In the genomic region with DNA sequence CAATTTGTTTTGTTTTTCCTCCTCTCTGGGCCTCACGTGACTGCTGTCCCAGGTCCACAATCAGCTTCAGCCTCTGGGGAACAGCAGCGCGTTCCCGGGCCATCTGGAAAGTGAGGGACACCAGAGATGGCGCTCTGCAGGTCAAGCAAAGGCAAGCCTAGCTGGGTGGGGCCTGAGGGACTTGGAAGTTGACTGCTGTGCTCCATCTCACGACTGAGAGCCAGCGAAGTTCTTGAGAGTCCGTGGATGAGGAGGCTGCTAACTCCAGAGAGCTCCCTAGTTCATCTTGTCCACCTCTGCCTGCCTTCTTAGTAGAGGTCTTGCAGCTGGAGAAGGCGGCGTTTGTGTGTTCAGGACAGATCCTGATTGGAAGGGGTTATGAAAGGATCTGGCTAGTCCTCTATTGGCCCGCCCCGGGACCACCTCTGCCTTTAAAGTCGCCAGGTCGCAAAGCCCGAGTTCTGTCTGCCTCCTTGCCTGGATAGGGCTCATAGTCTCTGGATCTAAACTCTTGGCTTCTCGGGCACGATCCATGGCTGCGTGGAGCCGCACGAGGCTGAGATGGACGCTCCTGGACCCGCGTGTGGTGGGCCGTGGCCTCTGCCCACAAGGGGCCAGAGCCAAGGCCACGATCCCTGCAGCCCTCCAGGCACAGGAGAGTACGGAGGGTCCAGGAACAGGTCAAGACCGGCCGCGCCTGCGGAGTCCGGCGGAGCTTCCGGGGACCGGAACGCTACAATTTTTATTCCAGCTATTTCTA, we compare ENCODE assay signal across 8 mouse cellular contexts. TPM values are rescaled to one million over a fixed set of nuclear protein-coding genes. Genes with fewer than 3 reads are reported as not detected.
A peak's percentile ranks its signal among the peaks of the same experiment; 100 is the strongest.
DNase-seq lines count a peak whose midpoint lies in the region; ATAC-seq and TF ChIP-seq lines count a peak whose summit lies in the region.

A gene (plus strand): TSS at position 476 of the 760 bp plus-strand sequence.

- peak within 1 kb of the TSS; percentile 55 for H3K27ac ChIP-seq in heart, embryonic 13.5 days (replicated peaks)
- H3K27ac ChIP-seq in kidney, embryonic 15.5 days = peak within 1 kb of the TSS; percentile 51
- H3K27ac ChIP-seq in liver, embryonic 15.5 days (replicated peaks) = peak within 1 kb of the TSS; percentile 61

- DNase-seq in A20 (ENCODE audit: low read depth, low spot score) = peak; percentile 59
- DNase-seq in adrenal gland, postnatal 14 days = peak; percentile 76
- DNase-seq in fibroblast of lung, adult 2 months (ENCODE audit: low read depth) = peak; percentile 19
- peak; percentile 53 for DNase-seq in urinary bladder, adult 2 months (ENCODE audit: low spot score)

- H3K4me1 ChIP-seq in heart, embryonic 13.5 days = peaks cover 18% of the 10 kb centered on the region
- peaks cover 21% of the 10 kb centered on the region for H3K4me1 ChIP-seq in kidney, embryonic 15.5 days
- 0 out of 2 replicates have a peak, but pooled peaks cover 3% of the 10 kb centered on the region for H3K4me1 ChIP-seq in liver, embryonic 15.5 days (replicated peaks)

- peak; percentile 61; the same call in 1 of the 2 replicates for ATAC-seq in heart, embryonic 13.5 days (ENCODE audit: extremely low read depth, insufficient number of reproducible peaks, low FRiP score, low TSS enrichment)
- ATAC-seq in kidney, embryonic 15.5 days (replicated peaks; ENCODE audit: low FRiP score) = peak; percentile 84
- ATAC-seq in liver, embryonic 15.5 days (ENCODE audit: insufficient read depth) = peak; percentile 68

- TF ChIP-seq POLR2A in myocyte (IDR thresholded peaks at IDR 0.05; ENCODE audit: insufficient read length, low read depth) = no peak

- H3K4me2 ChIP-seq in heart, embryonic 13.5 days = peak within 1 kb of the TSS; percentile 97
- H3K4me2 ChIP-seq in kidney, embryonic 15.5 days = peak within 1 kb of the TSS; percentile 97
- peak within 1 kb of the TSS; percentile 68 for H3K4me2 ChIP-seq in liver, embryonic 15.5 days
- peak within 1 kb of the TSS; percentile 55 for H3K4me2 ChIP-seq in myocyte (ENCODE audit: low read depth)

- no peak within 1 kb of the TSS for H3ac ChIP-seq in myocyte (ENCODE audit: control insufficient read depth, insufficient read length)

- H3K9ac ChIP-seq in heart, embryonic 13.5 days = peak within 1 kb of the TSS; percentile 90
- peak within 1 kb of the TSS; percentile 74 for H3K9ac ChIP-seq in kidney, embryonic 15.5 days
- H3K9ac ChIP-seq in liver, embryonic 15.5 days = peak within 1 kb of the TSS; percentile 43

- peak within 1 kb of the TSS; percentile 74 for H3K4me3 ChIP-seq in heart, embryonic 13.5 days
- peak within 1 kb of the TSS; percentile 57 for H3K4me3 ChIP-seq in kidney, embryonic 15.5 days (replicated peaks)
- peak within 1 kb of the TSS; percentile 53 for H3K4me3 ChIP-seq in liver, embryonic 15.5 days (replicated peaks)
- H3K4me3 ChIP-seq in myocyte = no peak within 1 kb of the TSS

- H3K36me3 ChIP-seq in heart, embryonic 13.5 days = no peaks in the 10 kb centered on the region
- no peaks in the 10 kb centered on the region for H3K36me3 ChIP-seq in kidney, embryonic 15.5 days
- H3K36me3 ChIP-seq in liver, embryonic 15.5 days (replicated peaks) = no peaks in the 10 kb centered on the region
- no peaks in the 10 kb centered on the region for H3K36me3 ChIP-seq in myocyte (ENCODE audit: control insufficient read depth, insufficient read depth)

- H3K79me2 ChIP-seq in myocyte (ENCODE audit: control insufficient read depth, insufficient read depth) = no peaks in the 10 kb centered on the region

- no peaks in the 10 kb centered on the region for H3K27me3 ChIP-seq in heart, embryonic 13.5 days (replicated peaks)
- 0 out of 2 replicates have a peak, but pooled peaks cover 10% of the 10 kb centered on the region for H3K27me3 ChIP-seq in kidney, embryonic 15.5 days
- H3K27me3 ChIP-seq in liver, embryonic 15.5 days = peaks cover 15% of the 10 kb centered on the region
- peaks cover 6% of the 10 kb centered on the region for H3K27me3 ChIP-seq in myocyte (ENCODE audit: control insufficient read depth, insufficient read depth, insufficient read length)

- WGBS in heart, embryonic 13.5 days = 3% methylated on average over 35 of the region's 35 CpGs
- WGBS in kidney, embryonic 15.5 days = under 1% methylated on average over 35 of the region's 35 CpGs
- 8% methylated on average over 35 of the region's 35 CpGs for WGBS in liver, embryonic 15.5 days (ENCODE audit: insufficient replicate concordance)

- H3K9me3 ChIP-seq in heart, embryonic 13.5 days = no peaks in the 10 kb centered on the region
- H3K9me3 ChIP-seq in kidney, embryonic 15.5 days (replicated peaks) = no peaks in the 10 kb centered on the region
- H3K9me3 ChIP-seq in liver, embryonic 15.5 days (replicated peaks) = no peaks in the 10 kb centered on the region

TF ChIP-seq in myocyte, 11 proteins besides CTCF, POLR2A, EP300 and RAD21:
- TF ChIP-seq TCF12 (IDR thresholded peaks at IDR 0.05; ENCODE audit: insufficient read depth, poor library complexity, severe bottlenecking) (no peak), USF1 (IDR thresholded peaks at IDR 0.05; ENCODE audit: low read depth) (peak; percentile 59)
TF ChIP-seq in myocyte: peak in this region for 1.

RNA-seq across cellular contexts. Expression of the gene that starts here (rescaled TPM):
- total RNA-seq in adrenal gland, postnatal 14 days (2021) = 26.0 and 27.2 TPM in 2 replicates
- polyA plus RNA-seq in heart, embryonic 13.5 days (2015; fragmentation: Nextera tagmentation; extraction: Ambion mirVana) = 11.1 and 11.3 TPM in 2 replicates
- 7.2 and 7.6 TPM in 2 replicates for polyA plus RNA-seq in kidney, embryonic 15.5 days (2015; fragmentation: Nextera tagmentation; extraction: Ambion mirVana)
- polyA plus RNA-seq in liver, embryonic 15.5 days (2015; fragmentation: Nextera tagmentation; extraction: Ambion mirVana) = 5.8 TPM in 2 replicates
- polyA plus RNA-seq in myocyte (2012; fragmentation: generic; extraction: Trizol) = 0.42 TPM
- polyA plus RNA-seq in urinary bladder, adult 2 months (2012; rRNA removed) = 67.0 and 71.9 TPM in 2 replicates

Comparison
In these comparisons a context has a peak if more than half of its experiments do, and no peak if none do; other contexts are left out.
1. DNase-seq: peak in every context shown above with its lines; median percentile 76 in adrenal gland, postnatal 14 days; 59 in A20; 53 in urinary bladder, adult 2 months; 19 in fibroblast of lung, adult 2 months.